Mouse (Mus musculus): ENCODE results near the gene Hemgn. TPM values are rescaled to one million over a fixed set of nuclear protein-coding genes. Genes with fewer than 3 reads are reported as not detected.

Gene Hemgn
- total and polyA plus RNA-seq, 2 experiments from 2014 or later = not detected

- no peak for DNase-seq (ENCODE audit: low spot score)
- no peak for TF ChIP-seq CTCF (IDR thresholded peaks at IDR 0.05)
Observed at GRCm38 (mm10) chr4:46361258-46361657, 52.0 kb downstream of the Hemgn start.

GRCm38 (mm10) chr4:46359539-46360253, 53.6 kb downstream of the Hemgn start:
- TF ChIP-seq CTCF (IDR thresholded peaks at IDR 0.05) = no peak
- no peaks in the 10 kb centered on the region for H3K9me3 ChIP-seq (ENCODE audit: low read length)
- ATAC-seq (ENCODE audit: low FRiP score) = no peak

More at GRCm38 (mm10) chr4:46361258-46361657, 52.0 kb downstream of the Hemgn start:
- Histone ChIP-seq H3K36me3 (ENCODE audit: insufficient read depth, low read length) (no peaks in the 10 kb centered on the region), H3K4me3 (ENCODE audit: low read depth, low read length) (no peak overlapping the region), H3K27ac (ENCODE audit: low read depth, low read length) (no peak overlapping the region), H3K27me3 (ENCODE audit: insufficient read depth, low read length) (0 out of 2 replicates have a peak, but pooled peaks cover 5% of the 10 kb centered on the region), H3K9me3 (ENCODE audit: low read length) (no peaks in the 10 kb centered on the region), H3K4me1 (ENCODE audit: insufficient read depth, low read length) (no peaks in the 10 kb centered on the region), H3K9ac (replicated peaks; ENCODE audit: low read length, poor library complexity, severe bottlenecking) (no peak overlapping the region), H3K4me2 (ENCODE audit: low read depth, low read length, poor library complexity, severe bottlenecking) (no peak overlapping the region)
- 73% methylated on average over 5 of the region's 5 CpGs for WGBS
- ATAC-seq (ENCODE audit: low FRiP score) = no peak

GRCm38 (mm10) chr4:46356351-46357133, 56.8 kb downstream of the Hemgn start:
- ATAC-seq (ENCODE audit: low FRiP score) (no peak), DNase-seq (ENCODE audit: low spot score) (peak; percentile 22)
- Histone ChIP-seq H3K27me3 (ENCODE audit: insufficient read depth, low read length) (0 out of 2 replicates have a peak, but pooled peaks cover 24% of the 10 kb centered on the region), H3K4me1 (ENCODE audit: insufficient read depth, low read length) (no peaks in the 10 kb centered on the region), H3K9ac (replicated peaks; ENCODE audit: low read length, poor library complexity, severe bottlenecking) (no peak overlapping the region), H3K27ac (ENCODE audit: low read depth, low read length) (no peak overlapping the region), H3K9me3 (ENCODE audit: low read length) (no peaks in the 10 kb centered on the region), H3K4me3 (ENCODE audit: low read depth, low read length) (no peak overlapping the region), H3K36me3 (ENCODE audit: insufficient read depth, low read length) (no peaks in the 10 kb centered on the region), H3K4me2 (ENCODE audit: low read depth, low read length, poor library complexity, severe bottlenecking) (no peak overlapping the region)
- 43% methylated on average over 12 of the region's 12 CpGs for WGBS
- TF ChIP-seq CTCF (IDR thresholded peaks at IDR 0.05) = peak; percentile 78

More at GRCm38 (mm10) chr4:46359539-46360253, 53.6 kb downstream of the Hemgn start:
- H3K27me3 ChIP-seq (ENCODE audit: insufficient read depth, low read length) = 0 out of 2 replicates have a peak, but pooled peaks cover 5% of the 10 kb centered on the region
- no peak overlapping the region for H3K27ac ChIP-seq (ENCODE audit: low read depth, low read length)
- no peak for DNase-seq (ENCODE audit: low spot score)
- 80% methylated on average over 12 of the region's 12 CpGs for WGBS
- no peak overlapping the region for H3K4me3 ChIP-seq (ENCODE audit: low read depth, low read length)
- no peak overlapping the region for H3K9ac ChIP-seq (replicated peaks; ENCODE audit: low read length, poor library complexity, severe bottlenecking)
- H3K4me2 ChIP-seq (ENCODE audit: low read depth, low read length, poor library complexity, severe bottlenecking) = no peak overlapping the region
- no peaks in the 10 kb centered on the region for H3K36me3 ChIP-seq (ENCODE audit: insufficient read depth, low read length)
- H3K4me1 ChIP-seq (ENCODE audit: insufficient read depth, low read length) = no peaks in the 10 kb centered on the region

- Histone ChIP-seq H3K9me3 (ENCODE audit: low read length) (no peaks in the 10 kb centered on the region), H3K36me3 (ENCODE audit: insufficient read depth, low read length) (no peaks in the 10 kb centered on the region), H3K4me2 (ENCODE audit: low read depth, low read length, poor library complexity, severe bottlenecking) (no peak overlapping the region), H3K4me3 (ENCODE audit: low read depth, low read length) (no peak overlapping the region), H3K27ac (ENCODE audit: low read depth, low read length) (no peak overlapping the region), H3K27me3 (ENCODE audit: insufficient read depth, low read length) (peaks cover 50% of the 10 kb centered on the region), H3K9ac (replicated peaks; ENCODE audit: low read length, poor library complexity, severe bottlenecking) (no peak overlapping the region), H3K4me1 (ENCODE audit: insufficient read depth, low read length) (no peaks in the 10 kb centered on the region)
- 11% methylated on average over 10 of the region's 10 CpGs for WGBS
- TF ChIP-seq CTCF (IDR thresholded peaks at IDR 0.05) = no peak
- DNase-seq (ENCODE audit: low spot score) (no peak), ATAC-seq (ENCODE audit: low FRiP score) (no peak)
Observed at GRCm38 (mm10) chr4:46353045-46353444, 60.3 kb downstream of the Hemgn start.

GRCm38 (mm10) chr4:46349530-46349929, 63.8 kb downstream of the Hemgn start:
- Histone ChIP-seq H3K4me1 (ENCODE audit: insufficient read depth, low read length) (no peaks in the 10 kb centered on the region), H3K27ac (ENCODE audit: low read depth, low read length) (no peak overlapping the region), H3K27me3 (ENCODE audit: insufficient read depth, low read length) (peaks cover 73% of the 10 kb centered on the region), H3K4me3 (ENCODE audit: low read depth, low read length) (no peak overlapping the region), H3K4me2 (ENCODE audit: low read depth, low read length, poor library complexity, severe bottlenecking) (no peak overlapping the region), H3K36me3 (ENCODE audit: insufficient read depth, low read length) (no peaks in the 10 kb centered on the region), H3K9me3 (ENCODE audit: low read length) (no peaks in the 10 kb centered on the region), H3K9ac (replicated peaks; ENCODE audit: low read length, poor library complexity, severe bottlenecking) (no peak overlapping the region)
- 47% methylated on average over 5 of the region's 5 CpGs for WGBS
- no peak for TF ChIP-seq CTCF (IDR thresholded peaks at IDR 0.05)
- DNase-seq (ENCODE audit: low spot score) = no peak
- ATAC-seq (ENCODE audit: low FRiP score) = no peak

- peaks cover 79% of the 10 kb centered on the region for H3K27me3 ChIP-seq (ENCODE audit: insufficient read depth, low read length)
- ATAC-seq (ENCODE audit: low FRiP score) (no peak), DNase-seq (ENCODE audit: low spot score) (no peak)
- H3K36me3 ChIP-seq (ENCODE audit: insufficient read depth, low read length) = no peaks in the 10 kb centered on the region
- 23% methylated on average over 9 of the region's 9 CpGs for WGBS
- H3K4me1 ChIP-seq (ENCODE audit: insufficient read depth, low read length) = no peaks in the 10 kb centered on the region
- H3K4me3 ChIP-seq (ENCODE audit: low read depth, low read length) = no peak overlapping the region
- H3K27ac ChIP-seq (ENCODE audit: low read depth, low read length) = no peak overlapping the region
- TF ChIP-seq CTCF (IDR thresholded peaks at IDR 0.05) = no peak
- no peaks in the 10 kb centered on the region for H3K9me3 ChIP-seq (ENCODE audit: low read length)
- no peak overlapping the region for H3K9ac ChIP-seq (replicated peaks; ENCODE audit: low read length, poor library complexity, severe bottlenecking)
- H3K4me2 ChIP-seq (ENCODE audit: low read depth, low read length, poor library complexity, severe bottlenecking) = no peak overlapping the region
Observed at GRCm38 (mm10) chr4:46348897-46349296, 64.4 kb downstream of the Hemgn start.

All from midbrain, postnatal 0 days (tissue).